Mouse (Mus musculus) midbrain, postnatal 0 days (tissue): ENCODE measurements at regions not wholly inside any gene's neighbourhood (a gene's known extent, or its start where the extent isn't known, plus 50 kb on each side); places are given as distances from the start of the nearest gene placed in this dataset.

Source experiments
- ATAC-seq: fragments of 200-750 bp; cut with Nextera tagmentation; 2 replicates; pipeline ENCODE4 v1.8.0; 2017; ENCODE audit warnings: moderate number of reproducible peaks, mild to moderate bottlenecking, moderate TSS enrichment, moderate library complexity; ENCODE audit not compliant: low FRiP score
- DNase-seq: peaks from one replicate; pipeline ENCODE4 v3.0.0-alpha.2; 2015; ENCODE audit warnings: low spot score
- H3K27ac ChIP-seq: fragments of 300-500 bp; sonication (generic); 2 replicates; pipeline ENCODE4 v1.5.1; 2014; ENCODE audit warnings: low read depth, mild to moderate bottlenecking, low read length, mixed read lengths
- H3K27me3 ChIP-seq: fragments of 300-500 bp; sonication (generic); 2 replicates; pipeline ENCODE4 v1.6.1; 2014; ENCODE audit warnings: low read length, control low read depth, mixed read lengths; ENCODE audit not compliant: insufficient read depth
- H3K36me3 ChIP-seq: fragments of 300-500 bp; sonication (generic); 2 replicates; pipeline ENCODE4 v1.6.1; 2014; ENCODE audit warnings: low read length, control low read depth, mixed read lengths; ENCODE audit not compliant: insufficient read depth
- H3K4me1 ChIP-seq: fragments of 300-500 bp; sonication (generic); 2 replicates; pipeline ENCODE4 v1.6.1; 2014; ENCODE audit warnings: mild to moderate bottlenecking, control low read depth, antibody characterized with exemption, low read length, mixed read lengths; ENCODE audit not compliant: insufficient read depth
- H3K4me2 ChIP-seq: fragments of 300-500 bp; sonication (generic); 2 replicates; pipeline ENCODE4 v1.6.1; 2014; ENCODE audit warnings: low read depth, mild to moderate bottlenecking, low read length, mixed read lengths; ENCODE audit not compliant: poor library complexity, severe bottlenecking
- H3K4me3 ChIP-seq: fragments of 300-500 bp; sonication (generic); 2 replicates; pipeline ENCODE4 v1.5.1; 2014; ENCODE audit warnings: low read depth, mild to moderate bottlenecking, low read length, moderate library complexity
- H3K9ac ChIP-seq: fragments of 300-500 bp; sonication (generic); replicated peaks from 2 replicates; pipeline ENCODE4 v1.6.1; 2014; ENCODE audit warnings: mild to moderate bottlenecking, low read length, moderate library complexity, mixed read lengths; ENCODE audit not compliant: poor library complexity, severe bottlenecking
- H3K9me3 ChIP-seq: fragments of 300-500 bp; sonication (generic); 2 replicates; pipeline ENCODE4 v1.6.1; 2016; ENCODE audit warnings: low read length, control low read depth
- CTCF ChIP-seq: IDR thresholded peaks from 2 replicates; pipeline ENCODE4 v1.5.1; 2016; ENCODE audit warnings: antibody characterized with exemption, mild to moderate bottlenecking
- WGBS: fragments of 180-500 bp; shearing (Covaris S2); extraction: QIAGEN DNeasy Blood & Tissue Kit; methylation state at CpG from one replicate; pipeline ENCODE4 v1.1.7; 2014; 5-methylcytosine and 5-hydroxymethylcytosine counted together

GRCm38 (mm10) chr14:76822766-76823325, 213.7 kb upstream of the Ccdc122 start:
- Histone ChIP-seq H3K27me3 (no peaks in the 10 kb centered on the region), H3K27ac (no peak overlapping the region), H3K36me3 (no peaks in the 10 kb centered on the region), H3K9me3 (no peaks in the 10 kb centered on the region), H3K4me1 (no peaks in the 10 kb centered on the region), H3K4me3 (no peak overlapping the region), H3K9ac (no peak overlapping the region), H3K4me2 (no peak overlapping the region)
- no peak for ATAC-seq
- TF ChIP-seq CTCF, result no peak
- 87% methylated on average over 9 of the region's 9 CpGs for WGBS
- no peak for DNase-seq

- no peak overlapping the region for H3K4me3 ChIP-seq
- TF ChIP-seq CTCF, result no peak
- no peak overlapping the region for H3K27ac ChIP-seq
- no peak overlapping the region for H3K4me2 ChIP-seq
- no peak for ATAC-seq
- no peaks in the 10 kb centered on the region for H3K27me3 ChIP-seq
- no peak overlapping the region for H3K9ac ChIP-seq
- no peaks in the 10 kb centered on the region for H3K36me3 ChIP-seq
- H3K4me1 ChIP-seq, result peaks cover 4% of the 10 kb centered on the region; the same call in 1 of the 2 replicates
- H3K9me3 ChIP-seq, result no peaks in the 10 kb centered on the region
- 83% methylated on average over 8 of the region's 8 CpGs for WGBS
- DNase-seq, result no peak
These were observed 214.7 kb upstream of the Ccdc122 start for GRCm38 (mm10) chr14:76821892-76822291.

GRCm38 (mm10) chr14:76821484-76821883, 215.1 kb upstream of the Ccdc122 start:
- Histone ChIP-seq H3K4me2 (no peak overlapping the region), H3K4me3 (no peak overlapping the region), H3K4me1 (peaks cover 4% of the 10 kb centered on the region; the same call in 1 of the 2 replicates), H3K27me3 (no peaks in the 10 kb centered on the region), H3K9me3 (no peaks in the 10 kb centered on the region), H3K27ac (no peak overlapping the region), H3K36me3 (no peaks in the 10 kb centered on the region), H3K9ac (no peak overlapping the region)
- no peak for ATAC-seq
- 95% methylated on average over 7 of the region's 7 CpGs for WGBS
- TF ChIP-seq CTCF, result no peak
- no peak for DNase-seq

- H3K9me3 ChIP-seq, result no peaks in the 10 kb centered on the region
- no peak overlapping the region for H3K9ac ChIP-seq
- 60% methylated on average over 6 of the region's 6 CpGs for WGBS
- no peak for TF ChIP-seq CTCF
- H3K4me2 ChIP-seq, result no peak overlapping the region
- H3K4me1 ChIP-seq, result peaks cover 4% of the 10 kb centered on the region; the same call in 1 of the 2 replicates
- no peak overlapping the region for H3K27ac ChIP-seq
- H3K36me3 ChIP-seq, result no peaks in the 10 kb centered on the region
- no peak for ATAC-seq
- H3K4me3 ChIP-seq, result no peak overlapping the region
- DNase-seq, result no peak
- no peaks in the 10 kb centered on the region for H3K27me3 ChIP-seq
These were observed 215.6 kb upstream of the Ccdc122 start for GRCm38 (mm10) chr14:76820989-76821388.

- Histone ChIP-seq H3K4me1 (peaks cover 4% of the 10 kb centered on the region; the same call in 1 of the 2 replicates), H3K36me3 (no peaks in the 10 kb centered on the region), H3K4me3 (no peak overlapping the region), H3K27me3 (no peaks in the 10 kb centered on the region), H3K9ac (no peak overlapping the region), H3K4me2 (no peak overlapping the region), H3K9me3 (no peaks in the 10 kb centered on the region), H3K27ac (peak overlapping the region; percentile 38; the same call in 1 of the 2 replicates)
- 32% methylated on average over 8 of the region's 8 CpGs for WGBS
- no peak for TF ChIP-seq CTCF
- ATAC-seq (peak; percentile 27; the same call in 1 of the 2 replicates), DNase-seq (peak; percentile 85)
These were observed 216.9 kb upstream of the Ccdc122 start for GRCm38 (mm10) chr14:76819690-76820089.

GRCm38 (mm10) chr14:76818256-76819010, 218.1 kb upstream of the Ccdc122 start:
- H3K9ac ChIP-seq, result no peak overlapping the region
- no peaks in the 10 kb centered on the region for H3K36me3 ChIP-seq
- TF ChIP-seq CTCF, result no peak
- H3K4me3 ChIP-seq, result no peak overlapping the region
- 67% methylated on average over 10 of the region's 10 CpGs for WGBS
- ATAC-seq (no peak), DNase-seq (no peak)
- peak overlapping the region; percentile 1; the same call in 1 of the 2 replicates for H3K27ac ChIP-seq
- peaks cover 4% of the 10 kb centered on the region; the same call in 1 of the 2 replicates for H3K4me1 ChIP-seq
- H3K9me3 ChIP-seq, result no peaks in the 10 kb centered on the region
- H3K27me3 ChIP-seq, result no peaks in the 10 kb centered on the region
- H3K4me2 ChIP-seq, result no peak overlapping the region
